Mouse (Mus musculus) CD4-positive, CD25-positive, alpha-beta regulatory T cell, adult 2 months (primary cell): ENCODE data around the gene Ccr6.

Experiments used
- DNase-seq: peaks from one replicate; pipeline ENCODE4 v3.0.0-alpha.2; 2012; ENCODE audit warnings: low read depth, low spot score

Gene Ccr6

DNA sequence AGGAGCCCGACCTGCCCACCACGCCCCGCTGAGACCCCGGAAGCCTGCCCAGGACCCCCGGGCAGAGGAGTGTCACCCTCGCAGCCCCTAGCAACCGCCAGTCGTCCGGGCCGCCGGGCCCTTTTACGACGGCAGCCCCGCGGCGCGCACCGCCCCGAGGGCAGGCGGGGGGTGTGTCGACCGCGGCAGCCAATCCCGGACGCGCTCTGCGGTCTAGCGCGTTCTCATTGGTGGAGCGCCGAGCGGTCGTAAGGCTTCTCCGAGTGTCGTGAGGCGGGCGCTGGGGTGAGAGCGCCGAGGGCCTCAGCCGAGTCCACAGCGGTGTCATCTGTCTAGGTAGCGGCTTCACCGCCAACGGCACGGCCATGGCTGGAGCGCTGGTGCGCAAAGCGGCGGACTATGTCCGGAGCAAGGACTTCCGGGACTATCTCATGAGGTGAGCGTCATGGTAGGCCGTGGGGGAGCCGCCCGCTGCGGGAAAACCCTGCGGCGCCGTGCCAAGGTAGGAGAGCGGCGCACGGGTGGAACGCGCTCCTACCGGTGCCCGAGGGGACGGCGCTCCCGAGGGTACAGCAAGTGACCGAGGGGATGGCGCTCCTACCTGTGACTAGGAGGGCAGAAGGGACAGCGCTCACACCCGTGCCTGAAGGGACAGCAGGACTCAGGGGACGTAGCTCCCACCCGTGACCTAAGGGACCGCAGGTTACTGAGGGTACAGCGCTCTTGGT lies 47.8 kb downstream of the Ccr6 start:
- peak; percentile 98 for DNase-seq

- no peak for DNase-seq
These were observed 48.4 kb downstream of the Ccr6 start for GRCm38 (mm10) chr17:8284254-8284661.

- no peak for DNase-seq
These were observed 49.2 kb downstream of the Ccr6 start for GRCm38 (mm10) chr17:8285056-8285455.

- DNase-seq: no peak
These were observed 51.1 kb downstream of the Ccr6 start for GRCm38 (mm10) chr17:8286987-8287386.

DNA sequence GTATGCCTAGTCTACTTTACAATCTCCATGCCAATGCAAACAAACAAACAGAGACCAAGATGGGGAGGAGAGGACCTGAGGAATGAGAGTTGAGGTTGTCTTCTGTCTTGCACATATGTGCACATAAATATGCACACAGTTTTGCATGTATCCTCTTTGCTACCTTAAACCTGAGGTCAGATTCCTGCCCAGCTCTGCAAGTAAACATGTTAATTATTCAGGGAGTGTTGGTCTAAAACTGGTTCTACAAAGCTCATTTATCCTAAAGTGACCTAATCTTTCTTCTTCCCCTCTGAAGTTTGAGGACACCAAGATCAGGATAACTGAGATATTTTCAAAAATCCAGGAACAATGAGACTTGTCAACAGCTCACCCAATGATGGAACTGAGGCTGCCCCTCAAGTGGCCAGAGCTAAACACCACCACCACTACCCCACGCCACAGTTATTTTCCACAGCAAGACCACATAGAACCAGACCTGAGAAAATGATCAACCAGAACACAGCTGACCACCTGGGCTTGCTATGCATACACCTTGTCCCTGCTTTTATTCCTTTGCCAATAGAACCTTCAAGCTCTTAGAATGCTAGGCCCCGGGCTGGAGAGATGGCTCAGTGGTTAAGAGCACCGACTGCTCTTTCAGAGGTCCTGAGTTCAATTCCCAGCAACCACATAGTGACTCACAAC lies 54.3 kb downstream of the Ccr6 start:
- no peak for DNase-seq

DNA sequence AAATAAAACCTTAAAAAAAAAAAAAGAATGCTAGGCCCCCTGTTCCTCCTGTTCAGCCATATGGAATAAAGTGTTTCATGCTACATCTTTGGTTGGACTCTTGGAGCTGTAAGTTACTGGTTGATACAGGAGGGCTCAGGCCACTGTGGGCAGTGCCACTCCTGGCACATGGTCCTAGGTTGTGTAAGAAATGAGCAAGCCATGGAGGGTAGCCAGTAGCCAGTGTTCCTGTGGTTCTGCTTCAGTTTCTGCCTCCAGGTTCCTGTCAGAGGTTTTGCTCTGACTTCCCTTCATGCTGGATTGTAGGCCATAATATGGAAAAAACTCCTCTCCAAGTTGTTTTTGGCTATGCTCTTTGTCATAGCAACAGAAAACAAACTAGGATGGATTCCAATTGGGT lies 54.9 kb downstream of the Ccr6 start:
- no peak for DNase-seq

DNA sequence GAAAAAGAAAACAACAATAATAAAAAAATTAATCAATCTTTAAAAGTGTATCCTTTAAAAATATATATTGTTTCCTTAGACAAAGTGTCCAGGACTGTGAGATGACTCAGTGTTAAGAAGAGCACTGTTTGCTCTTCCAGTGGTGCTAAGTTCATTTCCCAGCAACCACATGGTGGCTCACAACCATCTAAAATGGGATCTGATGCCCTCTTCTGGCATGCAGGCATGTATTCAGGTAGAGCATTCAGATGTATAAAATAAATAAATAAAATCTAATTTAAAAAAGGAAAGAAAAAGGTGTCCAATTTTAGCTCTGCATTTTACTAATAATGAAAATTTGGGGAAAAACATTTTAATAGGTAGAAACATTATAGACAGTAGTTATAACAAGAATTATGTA lies 60.0 kb downstream of the Ccr6 start:
- no peak for DNase-seq

DNA sequence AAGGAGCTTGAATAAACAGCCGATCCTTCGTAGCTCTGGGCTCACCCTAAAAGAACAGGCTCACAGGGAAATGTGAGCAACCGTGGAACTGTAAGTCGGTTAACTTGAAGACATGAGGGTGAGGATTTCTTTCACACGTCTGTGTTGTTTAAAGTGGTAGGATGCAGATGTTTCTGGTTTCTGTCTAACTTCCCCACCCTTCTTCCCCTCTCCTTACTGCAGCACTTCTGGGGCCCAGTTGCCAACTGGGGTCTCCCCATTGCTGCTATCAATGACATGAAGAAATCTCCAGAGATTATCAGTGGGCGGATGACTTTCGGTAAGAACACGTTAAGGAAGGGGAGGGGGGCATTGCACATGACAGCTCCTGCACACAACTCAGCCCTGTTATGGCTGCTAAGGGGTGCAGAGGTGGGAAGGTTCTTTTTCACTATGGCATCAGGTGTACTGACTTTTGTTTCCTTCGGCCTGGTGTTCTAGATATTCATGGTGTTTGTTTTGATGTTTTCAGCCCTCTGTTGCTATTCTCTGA lies 60.5 kb downstream of the Ccr6 start:
- no peak for DNase-seq

DNA sequence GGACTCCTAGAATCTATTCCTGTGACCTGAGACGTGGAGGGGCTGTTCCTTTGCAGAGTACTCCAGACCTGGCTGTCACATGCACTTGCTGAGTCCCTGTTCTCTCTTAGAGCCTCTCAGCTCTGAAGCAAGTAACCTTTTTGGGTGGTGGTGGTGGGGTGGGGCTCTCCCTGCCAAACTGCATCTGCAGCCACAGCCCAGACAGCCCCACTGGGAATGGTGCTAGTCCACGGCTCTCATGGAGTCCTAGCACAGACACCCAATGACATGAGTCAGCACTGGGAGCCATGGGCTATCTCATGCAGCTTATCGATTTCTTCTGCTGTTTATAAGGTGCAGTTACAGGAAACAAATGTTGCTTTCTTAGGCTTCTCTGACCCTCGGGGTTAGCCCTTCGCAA lies 61.9 kb downstream of the Ccr6 start:
- no peak for DNase-seq

GRCm38 (mm10) chr17:8298281-8298680 lies 62.4 kb downstream of the Ccr6 start:
- DNase-seq: no peak

DNA sequence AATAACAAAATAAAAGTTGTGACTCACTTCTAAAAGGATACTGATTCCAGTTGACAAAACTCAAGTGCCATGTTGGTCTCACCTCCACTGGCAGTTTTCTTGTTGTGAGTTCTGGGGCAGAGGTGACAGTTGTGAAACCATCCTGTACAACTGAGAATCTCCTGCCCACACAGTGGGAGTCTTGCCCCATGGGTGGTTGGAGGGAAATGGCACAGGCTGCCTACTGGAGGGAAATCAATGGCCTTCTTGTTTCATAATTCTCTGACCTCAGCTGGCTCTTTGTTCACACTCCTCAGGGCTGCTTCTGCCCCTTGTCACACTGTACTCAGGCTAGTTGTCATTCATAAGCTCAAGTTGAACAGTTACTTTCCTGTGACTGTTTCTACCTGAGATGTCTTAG lies 63.7 kb downstream of the Ccr6 start:
- DNase-seq: no peak

DNA sequence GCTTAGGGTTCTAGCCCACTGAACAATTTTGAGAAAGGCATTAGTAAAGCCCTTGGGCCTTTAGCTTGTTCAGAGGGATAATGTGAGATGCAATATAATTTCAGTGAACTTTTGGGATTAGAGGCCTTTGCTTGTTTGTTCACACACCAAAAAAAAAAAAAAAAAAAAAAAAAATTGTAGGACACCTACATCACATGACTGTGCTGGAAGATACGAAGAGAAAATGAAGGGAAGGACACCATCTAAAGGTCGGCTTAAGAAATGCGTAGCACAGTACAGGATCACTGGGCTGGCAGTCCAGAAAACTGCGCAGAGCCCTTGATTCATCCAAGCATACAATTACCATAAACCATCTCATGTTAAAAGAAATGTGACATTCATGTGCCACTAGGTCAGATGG lies 65.7 kb downstream of the Ccr6 start:
- no peak for DNase-seq

DNA sequence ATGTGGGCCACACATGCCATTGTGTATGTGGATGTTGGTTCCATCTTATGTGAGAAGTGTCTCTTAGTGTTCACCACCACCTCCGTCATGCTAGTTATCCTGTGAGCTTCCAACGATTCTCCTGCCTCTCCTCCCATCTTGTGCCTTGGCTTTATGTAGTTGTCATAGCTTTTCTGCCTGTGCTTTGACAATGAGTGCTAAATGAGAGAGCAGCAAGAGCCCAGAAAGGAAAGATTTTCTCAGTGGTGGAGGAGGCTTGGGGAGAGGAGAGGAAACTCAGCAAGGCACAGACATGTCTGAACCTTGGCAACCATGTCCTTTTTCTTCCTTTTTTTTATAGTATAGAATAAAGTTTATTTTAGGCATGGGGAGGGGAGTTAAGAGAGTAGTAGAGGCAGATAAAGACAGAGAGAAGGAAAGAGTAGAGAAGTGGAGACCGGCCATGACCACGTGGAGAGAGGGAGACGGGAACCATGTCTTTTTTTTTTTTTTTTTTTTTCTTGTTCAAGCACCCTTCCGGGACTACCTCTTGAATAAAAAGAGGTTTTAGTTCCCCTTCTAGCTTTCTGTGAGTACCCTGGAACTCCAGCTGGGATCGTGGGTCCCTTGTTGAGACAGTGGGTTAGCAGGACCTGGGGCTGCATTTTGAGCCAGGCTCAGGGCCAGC lies 67.1 kb downstream of the Ccr6 start:
- DNase-seq: no peak

- no peak for DNase-seq
These were observed 67.8 kb downstream of the Ccr6 start for GRCm38 (mm10) chr17:8303671-8304070.

- DNase-seq: peak; percentile 59
These were observed 70.0 kb downstream of the Ccr6 start for GRCm38 (mm10) chr17:8305801-8306200.
